Mouse (Mus musculus) layer of hippocampus, adult 9-11 months (tissue): ENCODE measurements around the gene Vip.
A peak's percentile ranks its signal among the peaks of the same experiment; 100 is the strongest.

Experiments used
- DNase-seq: peaks from one replicate; pipeline ENCODE4 v3.0.0; 2022

Vip gene

GRCm38 (mm10) chr10:5639112-5639511, at the start of gene Vip:
Vip (plus strand) TSS chr10:5639218.
- DNase-seq, result no peak

GRCm38 (mm10) chr10:5591061-5591460, 48.0 kb upstream of the Vip start:
- DNase-seq, result no peak

- DNase-seq, result no peak
These were observed 47.0 kb upstream of the Vip start for GRCm38 (mm10) chr10:5591996-5592395.

GRCm38 (mm10) chr10:5593464-5593863, 45.6 kb upstream of the Vip start, which contains the start of gene Myct1:
Myct1 (plus strand) TSS chr10:5593775.
- DNase-seq, result no peak

GRCm38 (mm10) chr10:5594457-5594856, 44.6 kb upstream of the Vip start:
- no peak for DNase-seq

GRCm38 (mm10) chr10:5596559-5596958, 42.5 kb upstream of the Vip start:
- no peak for DNase-seq

- DNase-seq, result peak; percentile 50
These were observed 38.9 kb upstream of the Vip start for GRCm38 (mm10) chr10:5600123-5600522.

- DNase-seq, result no peak
These were observed 35.5 kb upstream of the Vip start for GRCm38 (mm10) chr10:5603512-5603911.

- no peak for DNase-seq
These were observed 34.6 kb upstream of the Vip start for GRCm38 (mm10) chr10:5604371-5604770.

GRCm38 (mm10) chr10:5608874-5609273, 30.1 kb upstream of the Vip start:
- no peak for DNase-seq

GRCm38 (mm10) chr10:5615186-5616040, 23.6 kb upstream of the Vip start:
- no peak for DNase-seq

GRCm38 (mm10) chr10:5626268-5626667, 12.8 kb upstream of the Vip start:
- no peak for DNase-seq

- no peak for DNase-seq
These were observed 5.3 kb upstream of the Vip start for GRCm38 (mm10) chr10:5633672-5634200.

- DNase-seq, result peak; percentile 31
These were observed 4.7 kb upstream of the Vip start for GRCm38 (mm10) chr10:5634336-5634735.

GRCm38 (mm10) chr10:5637322-5637721, 1.7 kb upstream of the Vip start:
- no peak for DNase-seq

GRCm38 (mm10) chr10:5681275-5681674, 42.3 kb downstream of the Vip start:
- no peak for DNase-seq

GRCm38 (mm10) chr10:5685608-5686007, 46.6 kb downstream of the Vip start:
- DNase-seq, result no peak

- DNase-seq, result no peak
These were observed 55.3 kb downstream of the Vip start for GRCm38 (mm10) chr10:5694351-5694750.
